Mouse (Mus musculus) liver, embryonic 14.5 days (tissue): ENCODE measurements around the gene Rnaseh2a. TPM values are rescaled to one million over a fixed set of nuclear protein-coding genes. Genes with fewer than 3 reads are reported as not detected.

Experiments
- ATAC-seq: fragments of 200-750 bp; cut with Nextera tagmentation; 2 replicates; pipeline ENCODE4 v1.8.0; 2017; ENCODE audit warnings: moderate number of reproducible peaks, mild to moderate bottlenecking, moderate library complexity; ENCODE audit not compliant: insufficient read depth
- DNase-seq, 3 experiments: peaks; one replicate each; pipeline ENCODE4 v3.0.0-alpha.2; 2012 to 2013; ENCODE audit warnings: low read depth in 3 of 3, low spot score in 3 of 3
- H3K27ac ChIP-seq: fragments of 300-500 bp; sonication (generic); 2 replicates; pipeline ENCODE4 v1.5.1; 2014; ENCODE audit warnings: moderate library complexity, mild to moderate bottlenecking, control low read depth, inconsistent platforms
- H3K27me3 ChIP-seq: fragments of 300-500 bp; sonication (generic); 2 replicates; pipeline ENCODE4 v1.6.1; 2014; ENCODE audit warnings: mild to moderate bottlenecking, low read length, moderate library complexity; ENCODE audit not compliant: control insufficient read depth, insufficient read depth
- H3K36me3 ChIP-seq: fragments of 300-500 bp; sonication (generic); replicated peaks from 2 replicates; pipeline ENCODE4 v1.6.1; 2014; ENCODE audit warnings: low read depth; ENCODE audit not compliant: control insufficient read depth, insufficient read depth
- H3K4me1 ChIP-seq, 2 experiments: fragments of 200-500 bp in 1 of 2; fragments of 300-500 bp in 1 of 2; sonication (generic) in 1 of 2; replicated peaks; 2 replicates each; pipeline ENCODE4 v1.6.1; 2012 to 2014; ENCODE audit warnings: antibody characterized with exemption in 1 of 2, inconsistent platforms in 1 of 2, low read length in 1 of 2; ENCODE audit not compliant: control insufficient read depth in 2 of 2, insufficient read depth in 2 of 2
- H3K4me2 ChIP-seq: fragments of 300-500 bp; sonication (generic); 2 replicates; pipeline ENCODE4 v1.6.1; 2014; ENCODE audit warnings: low read depth, mild to moderate bottlenecking, control low read depth, moderate library complexity
- H3K4me3 ChIP-seq, 2 experiments: fragments of 200-500 bp in 1 of 2; fragments of 300-500 bp in 1 of 2; sonication (generic) in 1 of 2; 2 replicates each; pipeline ENCODE4 v1.5.1; 2012 to 2014; ENCODE audit warnings: low read depth in 2 of 2, low read length in 2 of 2, mild to moderate bottlenecking in 2 of 2, control low read depth in 1 of 2, inconsistent platforms in 1 of 2, moderate library complexity in 1 of 2; ENCODE audit not compliant: insufficient read depth in 1 of 2
- H3K9ac ChIP-seq: fragments of 300-500 bp; sonication (generic); replicated peaks from 2 replicates; pipeline ENCODE4 v1.6.1; 2014; ENCODE audit warnings: mild to moderate bottlenecking, control low read depth, moderate library complexity
- H3K9me3 ChIP-seq: fragments of 300-500 bp; sonication (generic); 2 replicates; pipeline ENCODE4 v1.6.1; 2016; ENCODE audit warnings: low read length, mixed read lengths; ENCODE audit not compliant: control insufficient read depth
- CTCF ChIP-seq: IDR thresholded peaks from 2 replicates; pipeline ENCODE4 v1.5.1; 2016; ENCODE audit warnings: antibody characterized with exemption, low read depth, control low read depth
- EP300 ChIP-seq: IDR thresholded peaks from 2 replicates; pipeline ENCODE4 v1.6.1; 2016; ENCODE audit warnings: antibody characterized with exemption, low read depth
- WGBS: fragments of 180-500 bp; shearing (Covaris S2); extraction: QIAGEN DNeasy Blood & Tissue Kit; methylation state at CpG from one replicate; pipeline ENCODE4 v1.1.7; 2014; ENCODE audit not compliant: insufficient replicate concordance; 5-methylcytosine and 5-hydroxymethylcytosine counted together
- microRNA-seq: library from miRNA; unstranded; fragments of <30 nt; microRNA quantifications from one replicate; pipeline ENCODE4, GENCODE M21; 2016
- polyA plus RNA-seq, 2 experiments: library from polyadenylated mRNA; depleted of rRNA in 1 of 2; stranded (reverse) in 1 of 2; unstranded in 1 of 2; fragments of >200 nt; fragmentation: Nextera tagmentation in 1 of 2; extraction: Ambion mirVana in 1 of 2; gene quantifications; 2 replicates each; pipeline versions ENCODE4 v1.2.1 to v1.2.3; 2012 to 2014

Gene Rnaseh2a
- polyA plus RNA-seq, 2 experiments, result 56.2 to 107 TPM

DNA sequence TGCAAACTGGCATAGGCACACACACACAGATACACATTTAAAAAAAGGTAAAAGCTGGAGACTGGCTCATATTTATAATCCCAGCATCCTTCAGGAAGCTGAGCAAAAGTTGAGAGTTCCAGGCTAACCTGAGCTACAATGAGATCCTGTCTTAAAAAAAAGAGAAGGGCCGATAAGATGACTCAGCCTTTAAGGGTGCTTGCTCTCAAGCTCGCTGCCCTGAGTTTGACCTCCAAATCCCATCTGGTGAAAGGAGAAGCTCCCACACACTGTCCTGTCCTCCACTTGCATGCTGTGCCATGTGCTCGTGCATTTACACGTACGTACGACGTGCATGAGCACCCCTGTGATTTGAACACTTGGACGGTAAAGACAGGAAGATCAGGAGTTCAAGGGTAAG lies 62.1 kb downstream of the Rnaseh2a start:
- WGBS, result 57% methylated on average over 8 of the region's 8 CpGs
- Histone ChIP-seq H3K27ac (peak overlapping the region; percentile 20), H3K9ac (no peak overlapping the region), H3K4me3 (no peak overlapping the region), H3K4me1 (peaks cover 4 to 22% of the 10 kb centered on the region in 2 experiments), H3K4me2 (no peak overlapping the region; the same call in 1 of the 2 replicates), H3K36me3 (peaks cover 26% of the 10 kb centered on the region), H3K27me3 (peaks cover 4% of the 10 kb centered on the region), H3K9me3 (no peaks in the 10 kb centered on the region)
- ATAC-seq, result no peak
- no peak for DNase-seq
- TF ChIP-seq EP300, result no peak
- TF ChIP-seq CTCF, result no peak

DNA sequence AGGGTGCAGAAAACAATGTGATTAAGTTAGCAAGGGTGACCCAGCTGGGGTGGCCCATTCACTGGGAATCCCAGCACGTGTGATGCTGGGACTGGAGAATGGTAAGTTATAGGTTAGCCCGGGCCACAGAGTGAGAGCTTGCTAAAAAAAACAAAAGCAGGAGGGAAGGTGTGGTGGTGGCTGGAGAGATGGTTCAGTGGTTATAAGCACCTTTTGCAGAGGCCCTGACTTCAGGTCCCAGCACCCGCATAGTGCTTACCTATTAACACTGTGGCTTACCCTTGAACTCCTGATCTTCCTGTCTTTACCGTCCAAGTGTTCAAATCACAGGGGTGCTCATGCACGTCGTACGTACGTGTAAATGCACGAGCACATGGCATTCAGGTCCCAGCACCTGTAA lies 62.5 kb downstream of the Rnaseh2a start:
- TF ChIP-seq CTCF, result no peak
- 0 out of 2 replicates have a peak, but pooled peaks have one; percentile 16 for TF ChIP-seq EP300
- ATAC-seq (no peak), DNase-seq (no peak)
- no peaks in the 10 kb centered on the region; the same call in 1 of the 2 replicates for H3K27me3 ChIP-seq
- H3K4me3 ChIP-seq, result no peak overlapping the region
- H3K4me1 ChIP-seq, result peaks cover 4 to 22% of the 10 kb centered on the region in 2 experiments
- WGBS, result 79% methylated on average over 9 of the region's 9 CpGs
- H3K27ac ChIP-seq, result peak overlapping the region; percentile 20
- H3K9ac ChIP-seq, result no peak overlapping the region
- no peaks in the 10 kb centered on the region for H3K9me3 ChIP-seq
- peaks cover 26% of the 10 kb centered on the region for H3K36me3 ChIP-seq
- no peak overlapping the region; the same call in 1 of the 2 replicates for H3K4me2 ChIP-seq

Small RNAs within 50 kb of the gene (microRNA-seq; reads per million reads assigned to microRNA genes)
- not detected for gene Gm24197

Other genes starting within 250 kb of the Rnaseh2a start
- gene G430095P16Rik, start 246.8 kb downstream of the Rnaseh2a start, polyA plus RNA-seq (2012; rRNA removed), result 10.9 and 11.9 TPM in 2 replicates
- gene G430095P16Rik, start 246.8 kb downstream of the Rnaseh2a start, polyA plus RNA-seq (2014; fragmentation: Nextera tagmentation; extraction: Ambion mirVana), result 8.3 and 10.3 TPM in 2 replicates
- 1.2 and 1.4 TPM in 2 replicates for gene Nfix, start 169.4 kb downstream of the Rnaseh2a start, polyA plus RNA-seq (2012; rRNA removed)
- 2.5 and 3.1 TPM in 2 replicates for gene Nfix, start 169.4 kb downstream of the Rnaseh2a start, polyA plus RNA-seq (2014; fragmentation: Nextera tagmentation; extraction: Ambion mirVana)
- gene Dand5, start 146.9 kb downstream of the Rnaseh2a start, polyA plus RNA-seq (2012; rRNA removed), result 1.9 TPM in 2 replicates
- 2.5 and 2.7 TPM in 2 replicates for gene Dand5, start 146.9 kb downstream of the Rnaseh2a start, polyA plus RNA-seq (2014; fragmentation: Nextera tagmentation; extraction: Ambion mirVana)
- gene Gadd45gip1, start 138.2 kb downstream of the Rnaseh2a start, polyA plus RNA-seq (2012; rRNA removed), result 24.4 and 31.0 TPM in 2 replicates
- 50.2 and 55.7 TPM in 2 replicates for gene Gadd45gip1, start 138.2 kb downstream of the Rnaseh2a start, polyA plus RNA-seq (2014; fragmentation: Nextera tagmentation; extraction: Ambion mirVana)
- 139 and 184 TPM in 2 replicates for gene Rad23a, start 129.1 kb downstream of the Rnaseh2a start, polyA plus RNA-seq (2012; rRNA removed)
- 258 and 279 TPM in 2 replicates for gene Rad23a, start 129.1 kb downstream of the Rnaseh2a start, polyA plus RNA-seq (2014; fragmentation: Nextera tagmentation; extraction: Ambion mirVana)
- 144 and 262 TPM in 2 replicates for gene Calr, start 122.8 kb downstream of the Rnaseh2a start, polyA plus RNA-seq (2012; rRNA removed)
- 348 and 351 TPM in 2 replicates for gene Calr, start 122.8 kb downstream of the Rnaseh2a start, polyA plus RNA-seq (2014; fragmentation: Nextera tagmentation; extraction: Ambion mirVana)
- 53.5 and 54.8 TPM in 2 replicates for gene Farsa, start 112.8 kb downstream of the Rnaseh2a start, polyA plus RNA-seq (2012; rRNA removed)
- gene Farsa, start 112.8 kb downstream of the Rnaseh2a start, polyA plus RNA-seq (2014; fragmentation: Nextera tagmentation; extraction: Ambion mirVana), result 45.8 and 48.7 TPM in 2 replicates
- gene Syce2, start 97.7 kb downstream of the Rnaseh2a start, polyA plus RNA-seq (2012; rRNA removed), result 16.7 and 26.4 TPM in 2 replicates
- 78.2 and 80.2 TPM in 2 replicates for gene Syce2, start 97.7 kb downstream of the Rnaseh2a start, polyA plus RNA-seq (2014; fragmentation: Nextera tagmentation; extraction: Ambion mirVana)
- 27.1 and 31.4 TPM in 2 replicates for gene Gcdh, start 75.8 kb downstream of the Rnaseh2a start, polyA plus RNA-seq (2012; rRNA removed)
- 38.9 and 42.7 TPM in 2 replicates for gene Gcdh, start 75.8 kb downstream of the Rnaseh2a start, polyA plus RNA-seq (2014; fragmentation: Nextera tagmentation; extraction: Ambion mirVana)
- gene Klf1, start 67.8 kb downstream of the Rnaseh2a start, polyA plus RNA-seq (2012; rRNA removed), result 209 and 251 TPM in 2 replicates
- 522 and 566 TPM in 2 replicates for gene Klf1, start 67.8 kb downstream of the Rnaseh2a start, polyA plus RNA-seq (2014; fragmentation: Nextera tagmentation; extraction: Ambion mirVana)
- gene Dnase2a, start 61.2 kb downstream of the Rnaseh2a start, polyA plus RNA-seq (2012; rRNA removed), result 9.6 and 11.0 TPM in 2 replicates
- gene Dnase2a, start 61.2 kb downstream of the Rnaseh2a start, polyA plus RNA-seq (2014; fragmentation: Nextera tagmentation; extraction: Ambion mirVana), result 8.4 and 8.5 TPM in 2 replicates
- 0.06 and 0.21 TPM in 2 replicates for gene Mast1, start 32.4 kb downstream of the Rnaseh2a start, polyA plus RNA-seq (2012; rRNA removed)
- gene Mast1, start 32.4 kb downstream of the Rnaseh2a start, polyA plus RNA-seq (2014; fragmentation: Nextera tagmentation; extraction: Ambion mirVana), result 0.08 and 0.14 TPM in 2 replicates
- gene Rtbdn, start 22.8 kb downstream of the Rnaseh2a start, polyA plus RNA-seq (2012; rRNA removed), result 0.03 TPM in 1 of 2 replicates, not detected in the other
- gene Rtbdn, start 22.8 kb downstream of the Rnaseh2a start, polyA plus RNA-seq (2014; fragmentation: Nextera tagmentation; extraction: Ambion mirVana), result not detected in 2 replicates
- gene Gm49661, start 334 bp downstream of the Rnaseh2a start, polyA plus RNA-seq (2012; rRNA removed), result not detected in 2 replicates
- gene Gm49661, start 334 bp downstream of the Rnaseh2a start, polyA plus RNA-seq (2014; fragmentation: Nextera tagmentation; extraction: Ambion mirVana), result not detected in 2 replicates
- gene Prdx2, start 180 bp downstream of the Rnaseh2a start, polyA plus RNA-seq (2012; rRNA removed), result 1,117 and 1,155 TPM in 2 replicates
- gene Prdx2, start 180 bp downstream of the Rnaseh2a start, polyA plus RNA-seq (2014; fragmentation: Nextera tagmentation; extraction: Ambion mirVana), result 2,207 and 2,282 TPM in 2 replicates
- 8.3 and 10.5 TPM in 2 replicates for gene Junb, start 9.0 kb upstream of the Rnaseh2a start, polyA plus RNA-seq (2012; rRNA removed)
- gene Junb, start 9.0 kb upstream of the Rnaseh2a start, polyA plus RNA-seq (2014; fragmentation: Nextera tagmentation; extraction: Ambion mirVana), result 10.5 and 11.2 TPM in 2 replicates
- 2.3 and 4.3 TPM in 2 replicates for gene Hook2, start 20.8 kb upstream of the Rnaseh2a start, polyA plus RNA-seq (2012; rRNA removed)
- gene Hook2, start 20.8 kb upstream of the Rnaseh2a start, polyA plus RNA-seq (2014; fragmentation: Nextera tagmentation; extraction: Ambion mirVana), result 3.2 and 4.3 TPM in 2 replicates
- gene Best2, start 44.8 kb upstream of the Rnaseh2a start, polyA plus RNA-seq (2012; rRNA removed), result 0.02 TPM in 1 of 2 replicates, not detected in the other
- gene Best2, start 44.8 kb upstream of the Rnaseh2a start, polyA plus RNA-seq (2014; fragmentation: Nextera tagmentation; extraction: Ambion mirVana), result not detected in 2 replicates
- gene Asna1, start 55.5 kb upstream of the Rnaseh2a start, polyA plus RNA-seq (2012; rRNA removed), result 83.4 and 85.3 TPM in 2 replicates
- 56.9 and 58.8 TPM in 2 replicates for gene Asna1, start 55.5 kb upstream of the Rnaseh2a start, polyA plus RNA-seq (2014; fragmentation: Nextera tagmentation; extraction: Ambion mirVana)
- 74.0 and 100 TPM in 2 replicates for gene Trir, start 57.1 kb upstream of the Rnaseh2a start, polyA plus RNA-seq (2012; rRNA removed)
- 84.4 and 89.3 TPM in 2 replicates for gene Trir, start 57.1 kb upstream of the Rnaseh2a start, polyA plus RNA-seq (2014; fragmentation: Nextera tagmentation; extraction: Ambion mirVana)
- 24.8 and 25.2 TPM in 2 replicates for gene Tnpo2, start 67.1 kb upstream of the Rnaseh2a start, polyA plus RNA-seq (2012; rRNA removed)
- 9.9 and 10.2 TPM in 2 replicates for gene Tnpo2, start 67.1 kb upstream of the Rnaseh2a start, polyA plus RNA-seq (2014; fragmentation: Nextera tagmentation; extraction: Ambion mirVana)
- gene Fbxw9, start 90.3 kb upstream of the Rnaseh2a start, polyA plus RNA-seq (2012; rRNA removed), result 8.9 and 13.5 TPM in 2 replicates
- gene Fbxw9, start 90.3 kb upstream of the Rnaseh2a start, polyA plus RNA-seq (2014; fragmentation: Nextera tagmentation; extraction: Ambion mirVana), result 5.7 and 6.0 TPM in 2 replicates
- gene Gm5741, start 98.2 kb upstream of the Rnaseh2a start, polyA plus RNA-seq (2012; rRNA removed), result 0.29 TPM in 1 of 2 replicates, not detected in the other
- gene Gm5741, start 98.2 kb upstream of the Rnaseh2a start, polyA plus RNA-seq (2014; fragmentation: Nextera tagmentation; extraction: Ambion mirVana), result not detected in 2 replicates
- 19.6 and 21.5 TPM in 2 replicates for gene Dhps, start 102.0 kb upstream of the Rnaseh2a start, polyA plus RNA-seq (2012; rRNA removed)
- gene Dhps, start 102.0 kb upstream of the Rnaseh2a start, polyA plus RNA-seq (2014; fragmentation: Nextera tagmentation; extraction: Ambion mirVana), result 30.9 and 36.4 TPM in 2 replicates
- 40.6 and 51.8 TPM in 2 replicates for gene Wdr83os, start 111.0 kb upstream of the Rnaseh2a start, polyA plus RNA-seq (2012; rRNA removed)
- gene Wdr83os, start 111.0 kb upstream of the Rnaseh2a start, polyA plus RNA-seq (2014; fragmentation: Nextera tagmentation; extraction: Ambion mirVana), result 61.8 and 71.5 TPM in 2 replicates
- gene Wdr83, start 111.5 kb upstream of the Rnaseh2a start, polyA plus RNA-seq (2012; rRNA removed), result 21.2 and 26.0 TPM in 2 replicates
- 20.1 and 24.4 TPM in 2 replicates for gene Wdr83, start 111.5 kb upstream of the Rnaseh2a start, polyA plus RNA-seq (2014; fragmentation: Nextera tagmentation; extraction: Ambion mirVana)
- 15.2 and 19.5 TPM in 2 replicates for gene Man2b1, start 113.5 kb upstream of the Rnaseh2a start, polyA plus RNA-seq (2012; rRNA removed)
- gene Man2b1, start 113.5 kb upstream of the Rnaseh2a start, polyA plus RNA-seq (2014; fragmentation: Nextera tagmentation; extraction: Ambion mirVana), result 17.2 and 20.6 TPM in 2 replicates
- 0.64 and 0.87 TPM in 2 replicates for gene Zfp791, start 153.3 kb upstream of the Rnaseh2a start, polyA plus RNA-seq (2012; rRNA removed)
- 0.44 and 0.63 TPM in 2 replicates for gene Zfp791, start 153.3 kb upstream of the Rnaseh2a start, polyA plus RNA-seq (2014; fragmentation: Nextera tagmentation; extraction: Ambion mirVana)
- gene Cks1brt, start 182.2 kb upstream of the Rnaseh2a start, polyA plus RNA-seq (2012; rRNA removed), result not detected in 2 replicates
- gene Cks1brt, start 182.2 kb upstream of the Rnaseh2a start, polyA plus RNA-seq (2014; fragmentation: Nextera tagmentation; extraction: Ambion mirVana), result not detected in 2 replicates